Mouse (Mus musculus): ENCODE data around the gene Lrrc25. TPM values are rescaled to one million over a fixed set of nuclear protein-coding genes. Genes with fewer than 3 reads are reported as not detected.
A peak's percentile ranks its signal among the peaks of the same experiment; 100 is the strongest.

Gene Lrrc25
- total RNA-seq, 1 experiment: 0.13 TPM

GRCm38 (mm10) chr8:70598283-70598682 is 17.7 kb upstream of the Lrrc25 start:
- no peak for DNase-seq (ENCODE audit: low read depth, low spot score)
- H3K36me3 ChIP-seq (ENCODE audit: control insufficient read depth, insufficient read depth, low read length, poor library complexity, severe bottlenecking): peaks cover 48% of the 10 kb centered on the region
- peaks cover 2 to 38% of the 10 kb centered on the region in 2 experiments; a peak in 2 of 4 replicates for H3K4me1 ChIP-seq (ENCODE audit: control insufficient read depth in 2 of 2, insufficient read depth in 2 of 2, low read length in 2 of 2, poor library complexity in 1 of 2)
- in situ Hi-C loops (cut with MboI; ENCODE audit: low sequenced_read_pairs in 2 of 2, unreplicated experiment in 2 of 2): no loop called here
- H3K4me3 ChIP-seq (ENCODE audit: insufficient read depth in 1 of 2, low read depth in 1 of 2, low read length in 2 of 2, poor library complexity in 1 of 2, severe bottlenecking in 1 of 2): peak overlapping the region; percentile 43 to 66
- peak overlapping the region; percentile 63 for H3K9ac ChIP-seq (ENCODE audit: insufficient read depth, low read depth, low read length, poor library complexity, severe bottlenecking)
- H3K9me3 ChIP-seq (ENCODE audit: control insufficient read depth, insufficient read depth, low read depth, low read length): no peaks in the 10 kb centered on the region
- TF ChIP-seq ZC3H11A (IDR thresholded peaks at IDR 0.05; ENCODE audit: borderline replicate concordance, low read depth, low read length): no peak
- TF ChIP-seq ZNF384 (IDR thresholded peaks at IDR 0.05; ENCODE audit: low read depth, low read length): no peak
- no peak for TF ChIP-seq CHD2 (IDR thresholded peaks at IDR 0.05; ENCODE audit: low read depth, low read length)
- no peak for TF ChIP-seq HCFC1 (IDR thresholded peaks at IDR 0.05; ENCODE audit: borderline replicate concordance, insufficient read depth, low read length)
- H3K27ac ChIP-seq (ENCODE audit: insufficient read depth, low read depth, low read length, poor library complexity, severe bottlenecking): no peak overlapping the region

- H3K4me3 ChIP-seq (ENCODE audit: insufficient read depth in 1 of 2, low read depth in 1 of 2, low read length in 2 of 2, poor library complexity in 1 of 2, severe bottlenecking in 1 of 2): peak overlapping the region; percentile 43 to 66; a peak in 3 of 4 replicates
- no peaks in the 10 kb centered on the region for H3K9me3 ChIP-seq (ENCODE audit: control insufficient read depth, insufficient read depth, low read depth, low read length)
- H3K36me3 ChIP-seq (ENCODE audit: control insufficient read depth, insufficient read depth, low read length, poor library complexity, severe bottlenecking): peaks cover 48% of the 10 kb centered on the region
- no peak for TF ChIP-seq MAFK (IDR thresholded peaks at IDR 0.05; ENCODE audit: insufficient read depth, low read depth, low read length)
- TF ChIP-seq ZC3H11A (IDR thresholded peaks at IDR 0.05; ENCODE audit: borderline replicate concordance, low read depth, low read length): no peak
- H3K9ac ChIP-seq (ENCODE audit: insufficient read depth, low read depth, low read length, poor library complexity, severe bottlenecking): peak overlapping the region; percentile 52
- no peak overlapping the region for H3K27ac ChIP-seq (ENCODE audit: insufficient read depth, low read depth, low read length, poor library complexity, severe bottlenecking)
- peaks cover 2 to 36% of the 10 kb centered on the region in 2 experiments; a peak in 2 of 4 replicates for H3K4me1 ChIP-seq (ENCODE audit: control insufficient read depth in 2 of 2, insufficient read depth in 2 of 2, low read length in 2 of 2, poor library complexity in 1 of 2)
- no peak for DNase-seq (ENCODE audit: low read depth, low spot score)
- in situ Hi-C loops (cut with MboI; ENCODE audit: low sequenced_read_pairs in 2 of 2, unreplicated experiment in 2 of 2): no loop called here
Measured at GRCm38 (mm10) chr8:70598722-70599121, 17.2 kb upstream of the Lrrc25 start.

GRCm38 (mm10) chr8:70599507-70600290 is 16.3 kb upstream of the Lrrc25 start:
- in situ Hi-C loops (cut with MboI; ENCODE audit: low sequenced_read_pairs in 2 of 2, unreplicated experiment in 2 of 2): no loop called here
- no peak overlapping the region for H3K9ac ChIP-seq (ENCODE audit: insufficient read depth, low read depth, low read length, poor library complexity, severe bottlenecking)
- H3K27ac ChIP-seq (ENCODE audit: insufficient read depth, low read depth, low read length, poor library complexity, severe bottlenecking): no peak overlapping the region
- H3K4me3 ChIP-seq (ENCODE audit: insufficient read depth in 1 of 2, low read depth in 1 of 2, low read length in 2 of 2, poor library complexity in 1 of 2, severe bottlenecking in 1 of 2): no peak overlapping the region
- H3K4me1 ChIP-seq (ENCODE audit: control insufficient read depth in 2 of 2, insufficient read depth in 2 of 2, low read length in 2 of 2, poor library complexity in 1 of 2): peaks cover 2 to 43% of the 10 kb centered on the region in 2 experiments; a peak in 2 of 4 replicates
- no peaks in the 10 kb centered on the region for H3K9me3 ChIP-seq (ENCODE audit: control insufficient read depth, insufficient read depth, low read depth, low read length)
- no peak for TF ChIP-seq CHD2 (IDR thresholded peaks at IDR 0.05; ENCODE audit: low read depth, low read length)
- TF ChIP-seq HCFC1 (IDR thresholded peaks at IDR 0.05; ENCODE audit: borderline replicate concordance, insufficient read depth, low read length): no peak
- TF ChIP-seq ZNF384 (IDR thresholded peaks at IDR 0.05; ENCODE audit: low read depth, low read length): no peak
- no peak for TF ChIP-seq MAFK (IDR thresholded peaks at IDR 0.05; ENCODE audit: insufficient read depth, low read depth, low read length)
- no peak for TF ChIP-seq ZC3H11A (IDR thresholded peaks at IDR 0.05; ENCODE audit: borderline replicate concordance, low read depth, low read length)
- H3K36me3 ChIP-seq (ENCODE audit: control insufficient read depth, insufficient read depth, low read length, poor library complexity, severe bottlenecking): peaks cover 48% of the 10 kb centered on the region
- no peak for DNase-seq (ENCODE audit: low read depth, low spot score)

GRCm38 (mm10) chr8:70600473-70601270 is 15.3 kb upstream of the Lrrc25 start:
- no peak overlapping the region for H3K27ac ChIP-seq (ENCODE audit: insufficient read depth, low read depth, low read length, poor library complexity, severe bottlenecking)
- no peak overlapping the region for H3K9ac ChIP-seq (ENCODE audit: insufficient read depth, low read depth, low read length, poor library complexity, severe bottlenecking)
- H3K36me3 ChIP-seq (ENCODE audit: control insufficient read depth, insufficient read depth, low read length, poor library complexity, severe bottlenecking): peaks cover 43% of the 10 kb centered on the region
- no peak for TF ChIP-seq HCFC1 (IDR thresholded peaks at IDR 0.05; ENCODE audit: borderline replicate concordance, insufficient read depth, low read length)
- TF ChIP-seq ZC3H11A (IDR thresholded peaks at IDR 0.05; ENCODE audit: borderline replicate concordance, low read depth, low read length): no peak
- no peak for TF ChIP-seq MAFK (IDR thresholded peaks at IDR 0.05; ENCODE audit: insufficient read depth, low read depth, low read length)
- no peak for TF ChIP-seq CHD2 (IDR thresholded peaks at IDR 0.05; ENCODE audit: low read depth, low read length)
- no peak for TF ChIP-seq ZNF384 (IDR thresholded peaks at IDR 0.05; ENCODE audit: low read depth, low read length)
- in situ Hi-C loops (cut with MboI; ENCODE audit: low sequenced_read_pairs in 2 of 2, unreplicated experiment in 2 of 2): no loop called here
- no peaks in the 10 kb centered on the region for H3K9me3 ChIP-seq (ENCODE audit: control insufficient read depth, insufficient read depth, low read depth, low read length)
- no peak for DNase-seq (ENCODE audit: low read depth, low spot score)
- H3K4me3 ChIP-seq (ENCODE audit: insufficient read depth in 1 of 2, low read depth in 1 of 2, low read length in 2 of 2, poor library complexity in 1 of 2, severe bottlenecking in 1 of 2): no peak overlapping the region
- peaks cover 0 to 44% of the 10 kb centered on the region in 2 experiments; a peak in 2 of 4 replicates for H3K4me1 ChIP-seq (ENCODE audit: control insufficient read depth in 2 of 2, insufficient read depth in 2 of 2, low read length in 2 of 2, poor library complexity in 1 of 2)

Data from ES-E14 (cell line).